Mouse (Mus musculus): Measurements from ENCODE around the gene Cdk6. TPM values are rescaled to one million over a fixed set of nuclear protein-coding genes. Genes with fewer than 3 reads are reported as not detected.

Cdk6 gene
- total and polyA plus RNA-seq, 3 experiments: 40.4 to 171 (median 50.8) TPM

DNA sequence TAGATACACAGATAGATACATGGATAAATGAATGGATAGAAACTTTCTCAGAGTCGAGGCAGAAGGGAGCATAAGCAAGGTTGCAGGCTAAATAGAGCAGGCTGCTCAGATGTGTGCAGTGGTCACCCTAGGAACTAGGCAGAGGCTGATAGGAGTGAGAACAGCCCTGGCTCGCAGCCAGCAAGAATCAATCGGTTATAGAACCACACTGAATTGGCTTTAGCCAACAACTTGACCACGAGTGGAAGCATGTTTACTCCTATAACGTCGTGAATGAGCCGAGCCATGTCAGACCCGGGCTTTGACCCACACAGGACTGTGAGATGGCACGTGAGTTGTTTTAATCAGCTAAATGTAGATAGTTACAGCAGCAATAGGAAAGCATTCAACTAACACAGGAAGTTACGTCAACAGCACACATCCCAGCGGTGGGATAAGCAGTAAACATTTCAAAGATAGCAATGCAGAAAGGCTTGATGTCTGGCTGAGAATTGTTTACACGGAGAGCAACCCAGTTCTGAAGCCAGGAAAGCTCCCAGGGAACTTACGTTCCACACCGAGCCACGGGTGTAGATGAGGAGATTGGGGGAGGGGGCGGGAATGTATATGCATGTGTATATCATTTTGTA, 147.0 kb downstream of the Cdk6 start:
- no peaks in the 10 kb centered on the region for H3K27me3 ChIP-seq (replicated peaks)
- peaks cover 19 to 49% of the 10 kb centered on the region in 2 experiments for H3K4me1 ChIP-seq (ENCODE audit: control insufficient read depth in 1 of 2, insufficient read depth in 2 of 2)
- dilution Hi-C loops (cut with MboI; ENCODE audit: extremely low pct_ligation_motif_present, extremely low pct_unique_long_range_greater_than_20kb, low sequenced_read_pairs) (no loop called here), in situ Hi-C loops (cut with MboI; ENCODE audit: low pct_ligation_motif_present, low pct_unique_long_range_greater_than_20kb, low sequenced_read_pairs) (no loop called here)
- peaks cover 43% of the 10 kb centered on the region for H3K79me2 ChIP-seq (replicated peaks; ENCODE audit: control insufficient read depth, extremely low read depth, insufficient read depth, poor library complexity, severe bottlenecking)
- no peak for TF ChIP-seq MAFK (IDR thresholded peaks at IDR 0.05; ENCODE audit: insufficient replicate concordance, low read length)
- TF ChIP-seq ZC3H11A (IDR thresholded peaks at IDR 0.05; ENCODE audit: low read depth, low read length): no peak
- TF ChIP-seq CHD1 (IDR thresholded peaks at IDR 0.05; ENCODE audit: low read depth, low read length): no peak
- TF ChIP-seq BHLHE40 (IDR thresholded peaks at IDR 0.05; ENCODE audit: low read depth, low read length): no peak
- no peak for TF ChIP-seq HCFC1 (IDR thresholded peaks at IDR 0.05; ENCODE audit: low read depth, low read length)
- TF ChIP-seq SMC3 (IDR thresholded peaks at IDR 0.05; ENCODE audit: low read depth, low read length): no peak
- TF ChIP-seq MYC (IDR thresholded peaks at IDR 0.05; ENCODE audit: low read depth, low read length): no peak
- TF ChIP-seq TCF12 (IDR thresholded peaks at IDR 0.05; ENCODE audit: low read depth, low read length): no peak
- no peak for TF ChIP-seq ZKSCAN1 (IDR thresholded peaks at IDR 0.05; ENCODE audit: borderline replicate concordance, low read depth, low read length)
- no peak for TF ChIP-seq MEF2A (IDR thresholded peaks at IDR 0.05; ENCODE audit: borderline replicate concordance, low read depth, low read length)
- no peak for TF ChIP-seq NRF1 (IDR thresholded peaks at IDR 0.05; ENCODE audit: low read depth, low read length)
- TF ChIP-seq TBP (conservative IDR thresholded peaks at IDR 0.05; ENCODE audit: low read depth, low read length): no peak
- no peak for TF ChIP-seq EP300 (IDR thresholded peaks at IDR 0.05; ENCODE audit: low read length)
- no peak for TF ChIP-seq SIN3A (IDR thresholded peaks at IDR 0.05; ENCODE audit: low read length)
- no peak for TF ChIP-seq MAX (IDR thresholded peaks at IDR 0.05; ENCODE audit: low read length)
- TF ChIP-seq ZMIZ1 (IDR thresholded peaks at IDR 0.05; ENCODE audit: low read depth, low read length): no peak
- TF ChIP-seq UBTF (IDR thresholded peaks at IDR 0.05; ENCODE audit: low read depth, low read length): no peak
- no peak for DNase-seq (ENCODE audit: extremely low read depth)
- H3K9ac ChIP-seq (ENCODE audit: insufficient read depth, low read depth): no peak overlapping the region
- no peak overlapping the region for H3K27ac ChIP-seq (ENCODE audit: insufficient read depth, low read depth)
- H3K36me3 ChIP-seq (replicated peaks in 1 of 2; ENCODE audit: control insufficient read depth in 1 of 2, insufficient read depth in 1 of 2, low read length in 1 of 2): peaks cover 38 to 70% of the 10 kb centered on the region in 2 experiments
- no peak overlapping the region for H3K4me2 ChIP-seq (ENCODE audit: insufficient read depth, low read depth, poor library complexity, severe bottlenecking)
- no peak overlapping the region for H3K4me3 ChIP-seq (replicated peaks in 1 of 3; ENCODE audit: low read depth in 2 of 3, low read length in 2 of 3, poor library complexity in 1 of 3)
- H3K9me3 ChIP-seq (replicated peaks; ENCODE audit: low read length): peaks cover 3% of the 10 kb centered on the region

DNA sequence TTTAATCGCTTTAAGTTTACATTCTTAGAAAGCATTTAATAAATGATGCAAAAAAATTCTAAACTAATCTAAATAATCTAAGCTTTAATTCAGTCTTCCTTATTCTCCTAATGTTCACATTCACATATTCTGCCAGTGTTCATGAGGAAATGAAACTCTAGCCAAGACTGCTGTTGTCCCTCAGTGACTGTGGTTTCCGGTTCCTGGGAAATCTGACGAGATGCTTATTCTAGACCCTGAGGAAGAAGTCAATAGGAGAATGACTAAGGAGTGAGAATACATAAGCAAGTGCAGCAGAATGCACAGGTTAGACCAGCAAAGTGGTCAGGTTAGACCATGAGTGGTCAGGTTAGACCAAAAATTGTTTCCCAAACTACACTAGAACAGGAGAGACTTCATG, 149.1 kb downstream of the Cdk6 start:
- H3K4me2 ChIP-seq (ENCODE audit: insufficient read depth, low read depth, poor library complexity, severe bottlenecking): no peak overlapping the region
- peak overlapping the region; percentile 84; the same call in 1 of the 2 replicates for H3K27ac ChIP-seq (ENCODE audit: insufficient read depth, low read depth)
- TF ChIP-seq MAZ (IDR thresholded peaks at IDR 0.05; ENCODE audit: low read depth, low read length) (no peak), RCOR1 (conservative IDR thresholded peaks at IDR 0.05; ENCODE audit: low read depth, low read length) (no peak), EP300 (IDR thresholded peaks at IDR 0.05; ENCODE audit: low read length) (peak; percentile 51; the same call in 1 of the 2 replicates), CHD1 (IDR thresholded peaks at IDR 0.05; ENCODE audit: low read depth, low read length) (no peak), JUN (IDR thresholded peaks at IDR 0.05; ENCODE audit: insufficient read depth, low read depth, low read length) (no peak)
- H3K4me1 ChIP-seq (ENCODE audit: control insufficient read depth in 1 of 2, insufficient read depth in 2 of 2): peaks cover 24 to 70% of the 10 kb centered on the region in 2 experiments
- H3K79me2 ChIP-seq (replicated peaks; ENCODE audit: control insufficient read depth, extremely low read depth, insufficient read depth, poor library complexity, severe bottlenecking): peaks cover 29% of the 10 kb centered on the region
- DNase-seq (ENCODE audit: extremely low read depth): no peak
- no peak overlapping the region for H3K4me3 ChIP-seq (replicated peaks in 1 of 3; ENCODE audit: low read depth in 2 of 3, low read length in 2 of 3, poor library complexity in 1 of 3)
- dilution Hi-C loops (cut with MboI; ENCODE audit: extremely low pct_ligation_motif_present, extremely low pct_unique_long_range_greater_than_20kb, low sequenced_read_pairs) (no loop called here), in situ Hi-C loops (cut with MboI; ENCODE audit: low pct_ligation_motif_present, low pct_unique_long_range_greater_than_20kb, low sequenced_read_pairs) (loop anchor here (10.0 kb wide), 1 partner anchor 146 kb away; the partner anchor contains the start of gene Cdk6)
- no peaks in the 10 kb centered on the region for H3K27me3 ChIP-seq (replicated peaks)
- no peak overlapping the region for H3K9ac ChIP-seq (ENCODE audit: insufficient read depth, low read depth)
- peaks cover 23 to 51% of the 10 kb centered on the region in 2 experiments for H3K36me3 ChIP-seq (replicated peaks in 1 of 2; ENCODE audit: control insufficient read depth in 1 of 2, insufficient read depth in 1 of 2, low read length in 1 of 2)
- peaks cover 3% of the 10 kb centered on the region for H3K9me3 ChIP-seq (replicated peaks; ENCODE audit: low read length)

Measured in CH12.LX (cell line).